15 mouse cellular contexts compared by ENCODE assay signal in genomic region chr5:44261691-44262090, GRCm38 (mm10).
"Had no signal": no experiment of that assay in that cellular context is flagged by ENCODE, and none has a peak within 500 bp of the region (broad histone marks: within the 10 kb centered on the region; RNA-seq: fewer than 3 reads in every experiment).

No protein-coding gene starts in this region.

- H3K9ac ChIP-seq: neural tube, embryonic 12.5 days; neural tube, embryonic 13.5 days; stomach, embryonic 15.5 days had no signal

- H3K27ac ChIP-seq: neural tube, embryonic 12.5 days; neural tube, embryonic 13.5 days; stomach, embryonic 15.5 days; stomach, postnatal 0 days had no signal

- H3K27me3 ChIP-seq: neural tube, embryonic 12.5 days; neural tube, embryonic 13.5 days; stomach, embryonic 15.5 days had no signal

- DNase-seq: retina, postnatal 1 day; right cerebral cortex, adult 18-20 months; right cerebral cortex, postnatal 14 days; right cerebral cortex, postnatal 25 days; right cerebral cortex, postnatal 4 days; spleen, adult 18-20 months; thymus, adult 18-20 months; thymus, adult 2 months; thymus, postnatal 14 days; thymus, postnatal 36 days; thymus, postnatal 4 days had no signal

- H3K36me3 ChIP-seq: neural tube, embryonic 12.5 days; neural tube, embryonic 13.5 days; stomach, embryonic 15.5 days had no signal

- H3K9me3 ChIP-seq: neural tube, embryonic 12.5 days; neural tube, embryonic 13.5 days; stomach, embryonic 15.5 days had no signal

- H3K4me3 ChIP-seq: neural tube, embryonic 12.5 days; neural tube, embryonic 13.5 days; stomach, embryonic 15.5 days had no signal

- H3K4me2 ChIP-seq: neural tube, embryonic 12.5 days; neural tube, embryonic 13.5 days; stomach, embryonic 15.5 days had no signal

- H3K4me1 ChIP-seq: neural tube, embryonic 12.5 days; neural tube, embryonic 13.5 days; stomach, embryonic 15.5 days had no signal
